ENCODE assay signal across 1 mouse cellular context in the genomic region with DNA sequence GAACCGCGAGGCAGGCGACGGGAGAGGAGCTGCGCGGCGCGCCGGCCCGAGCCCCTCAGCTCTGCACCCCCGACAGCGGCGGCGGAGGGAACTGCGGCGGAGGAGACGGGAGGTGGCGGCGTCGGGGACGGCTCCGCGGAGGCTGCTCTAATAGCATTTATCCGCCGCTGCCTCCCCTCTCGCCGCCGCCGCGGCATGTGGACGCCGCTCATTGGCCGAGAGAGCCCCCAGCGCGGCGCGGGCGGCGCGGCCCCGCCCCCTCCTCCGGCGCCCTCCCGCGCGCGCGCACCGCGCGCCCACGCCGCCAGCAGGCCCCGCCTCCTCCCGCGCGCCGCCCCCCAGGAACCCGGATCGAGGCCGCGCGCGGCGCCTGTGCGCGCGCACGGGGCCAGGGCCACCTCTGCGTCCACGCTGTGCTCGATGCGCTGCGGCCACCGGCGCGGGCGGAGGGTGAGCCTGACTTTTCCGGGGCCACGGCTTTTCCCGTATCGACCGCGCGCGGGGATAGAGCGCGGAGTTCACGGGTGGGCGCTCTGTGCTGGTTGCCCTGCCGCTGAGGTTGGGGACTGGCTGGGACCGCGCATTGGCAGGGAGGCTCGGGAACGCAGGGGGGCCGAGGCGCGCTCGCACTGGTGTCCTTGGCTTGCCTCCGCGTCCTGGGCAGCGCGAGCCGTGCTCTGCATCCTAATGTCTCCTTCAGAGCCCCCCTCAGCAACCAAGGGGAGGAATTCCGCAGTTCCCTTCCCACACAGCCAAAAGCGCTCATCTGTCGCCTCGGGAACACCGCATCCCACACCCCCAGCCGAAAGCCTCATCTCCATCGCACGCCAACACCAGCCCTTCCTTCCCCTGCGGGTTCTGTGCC.
TF ChIP-seq lines count a peak whose summit lies in the region.

A gene (minus strand): TSS at position 149 of the 865 bp plus-strand sequence.

TF ChIP-seq in CH12.LX, 34 proteins besides CTCF, POLR2A, EP300 and RAD21 (continued from another document):
- peak; percentile 67; the same call in 1 of the 2 replicates for TF ChIP-seq TCF12 (IDR thresholded peaks at IDR 0.05; ENCODE audit: low read depth, low read length)
- TF ChIP-seq HCFC1 (IDR thresholded peaks at IDR 0.05; ENCODE audit: low read depth, low read length): no peak; the same call in 1 of the 2 replicates
- no peak for TF ChIP-seq SMC3 (IDR thresholded peaks at IDR 0.05; ENCODE audit: low read depth, low read length)
- peak; percentile 71 for TF ChIP-seq TBP (conservative IDR thresholded peaks at IDR 0.05; ENCODE audit: low read depth, low read length)
- TF ChIP-seq MXI1 (IDR thresholded peaks at IDR 0.05; ENCODE audit: low read depth, low read length): peak; percentile 72
- TF ChIP-seq USF1 (IDR thresholded peaks at IDR 0.05; ENCODE audit: low read depth, low read length): no peak
- no peak for TF ChIP-seq MAZ (IDR thresholded peaks at IDR 0.05; ENCODE audit: low read depth, low read length)
- TF ChIP-seq KAT2A (IDR thresholded peaks at IDR 0.05; ENCODE audit: insufficient replicate concordance, low read length): no peak
- TF ChIP-seq IRF4 (IDR thresholded peaks at IDR 0.05; ENCODE audit: low read depth, low read length): no peak
- TF ChIP-seq JUND (conservative IDR thresholded peaks at IDR 0.05; ENCODE audit: low read depth, low read length): no peak
- TF ChIP-seq CHD2 (IDR thresholded peaks at IDR 0.05; ENCODE audit: low read length): 0 out of 2 replicates have a peak, but pooled peaks have one; percentile 18
- TF ChIP-seq JUN (IDR thresholded peaks at IDR 0.05; ENCODE audit: insufficient read depth, low read depth, low read length): no peak
- TF ChIP-seq NRF1 (IDR thresholded peaks at IDR 0.05; ENCODE audit: low read depth, low read length): peak; percentile 75
- TF ChIP-seq MEF2A (IDR thresholded peaks at IDR 0.05; ENCODE audit: borderline replicate concordance, low read depth, low read length): no peak
- TF ChIP-seq USF2 (conservative IDR thresholded peaks at IDR 0.05; ENCODE audit: low read depth, low read length): no peak
- TF ChIP-seq POLR2AphosphoS2 (IDR thresholded peaks at IDR 0.05; ENCODE audit: low read depth, low read length): no peak
- TF ChIP-seq ZC3H11A (IDR thresholded peaks at IDR 0.05; ENCODE audit: low read depth, low read length): no peak
- no peak for TF ChIP-seq ZNF384 (IDR thresholded peaks at IDR 0.05; ENCODE audit: low read depth, low read length)
